Mouse (Mus musculus) midbrain, embryonic 12.5 days (tissue): ENCODE results near the gene Cabp4. TPM values are rescaled to one million over a fixed set of nuclear protein-coding genes. Genes with fewer than 3 reads are reported as not detected.

Experiments used
- ATAC-seq: fragments of 200-750 bp; cut with Nextera tagmentation; 2 replicates; pipeline ENCODE4 v1.8.0; 2017; ENCODE audit warnings: low read depth, moderate TSS enrichment, moderate library complexity; ENCODE audit not compliant: low FRiP score
- H3K27ac ChIP-seq: fragments of 300-500 bp; sonication (generic); replicated peaks from 2 replicates; pipeline ENCODE4 v1.5.1; 2016; ENCODE audit warnings: mild to moderate bottlenecking
- H3K27me3 ChIP-seq: fragments of 300-500 bp; sonication (generic); 2 replicates; pipeline ENCODE4 v1.6.1; 2016; ENCODE audit warnings: mild to moderate bottlenecking
- H3K36me3 ChIP-seq: fragments of 300-500 bp; sonication (generic); 2 replicates; pipeline ENCODE4 v1.6.1; 2016
- H3K4me1 ChIP-seq: fragments of 300-500 bp; sonication (generic); 2 replicates; pipeline ENCODE4 v1.6.1; 2016
- H3K4me2 ChIP-seq: fragments of 300-500 bp; sonication (generic); replicated peaks from 2 replicates; pipeline ENCODE4 v1.6.1; 2016; ENCODE audit warnings: mild to moderate bottlenecking, moderate library complexity
- H3K4me3 ChIP-seq: fragments of 300-500 bp; sonication (generic); 2 replicates; pipeline ENCODE4 v1.5.1; 2016; ENCODE audit warnings: mild to moderate bottlenecking
- H3K9ac ChIP-seq: fragments of 300-500 bp; sonication (generic); replicated peaks from 2 replicates; pipeline ENCODE4 v1.6.1; 2016; ENCODE audit warnings: mild to moderate bottlenecking, moderate library complexity
- H3K9me3 ChIP-seq: fragments of 300-500 bp; sonication (generic); 2 replicates; pipeline ENCODE4 v1.6.1; 2016; ENCODE audit warnings: mild to moderate bottlenecking
- WGBS: fragments of 180-500 bp; shearing (Covaris S2); methylation state at CpG from one replicate; pipeline ENCODE4 v1.1.7; 2016; 5-methylcytosine and 5-hydroxymethylcytosine counted together
- polyA plus RNA-seq: library from polyadenylated mRNA; unstranded; fragments of >200 nt; fragmentation: Nextera tagmentation; extraction: Ambion mirVana; gene quantifications from 2 replicates; pipeline ENCODE4 v1.2.1, GENCODE M21; 2016

Gene Cabp4
- polyA plus RNA-seq, 1 experiment from 2014 or later = 0.14 TPM

DNA sequence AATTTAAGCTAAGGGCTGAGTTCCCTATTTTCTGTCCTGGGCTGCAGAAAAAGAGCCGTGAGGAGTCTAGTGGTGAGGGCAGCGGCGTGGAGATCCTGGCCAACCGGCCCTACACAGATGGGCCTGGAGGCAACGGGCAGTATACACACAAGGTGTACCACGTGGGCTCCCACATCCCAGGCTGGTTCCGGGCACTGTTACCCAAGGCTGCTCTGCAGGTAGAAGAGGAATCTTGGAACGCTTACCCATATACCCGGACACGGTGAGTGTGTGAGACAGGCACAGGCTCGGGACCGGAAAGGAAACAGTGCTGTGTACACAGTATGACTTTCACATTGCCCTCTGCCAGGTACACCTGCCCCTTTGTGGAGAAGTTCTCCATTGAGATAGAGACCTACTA, 41.2 kb downstream of the Cabp4 start:
- no peak overlapping the region for H3K4me2 ChIP-seq
- H3K27me3 ChIP-seq = peaks cover 46% of the 10 kb centered on the region
- H3K4me3 ChIP-seq = no peak overlapping the region
- no peak for ATAC-seq
- H3K36me3 ChIP-seq = 0 out of 2 replicates have a peak, but pooled peaks cover 7% of the 10 kb centered on the region
- H3K9me3 ChIP-seq = no peaks in the 10 kb centered on the region
- WGBS = 94% methylated on average over 12 of the region's 12 CpGs
- peaks cover 43% of the 10 kb centered on the region for H3K4me1 ChIP-seq
- no peak overlapping the region for H3K9ac ChIP-seq
- no peak overlapping the region for H3K27ac ChIP-seq

DNA sequence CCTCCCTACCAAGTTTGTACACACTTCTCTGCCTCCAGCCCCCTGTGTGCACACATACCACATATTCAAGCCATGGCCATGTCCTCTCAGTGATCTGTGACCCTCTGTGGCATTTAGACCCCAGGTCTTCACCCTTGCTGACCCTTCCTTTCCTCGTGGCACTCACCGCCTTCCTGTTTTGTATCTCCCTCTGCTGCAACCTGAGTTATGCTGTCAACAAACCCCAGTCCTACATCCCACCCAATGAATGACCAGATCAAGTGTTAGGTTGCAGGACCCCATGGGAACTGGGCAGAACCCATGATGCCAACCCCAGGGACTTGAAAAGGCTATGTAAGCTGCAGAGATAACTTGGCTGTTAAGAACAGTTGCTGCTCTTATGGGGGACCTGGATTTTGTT, 41.8 kb downstream of the Cabp4 start:
- WGBS = 88% methylated on average over 2 of the region's 2 CpGs

DNA sequence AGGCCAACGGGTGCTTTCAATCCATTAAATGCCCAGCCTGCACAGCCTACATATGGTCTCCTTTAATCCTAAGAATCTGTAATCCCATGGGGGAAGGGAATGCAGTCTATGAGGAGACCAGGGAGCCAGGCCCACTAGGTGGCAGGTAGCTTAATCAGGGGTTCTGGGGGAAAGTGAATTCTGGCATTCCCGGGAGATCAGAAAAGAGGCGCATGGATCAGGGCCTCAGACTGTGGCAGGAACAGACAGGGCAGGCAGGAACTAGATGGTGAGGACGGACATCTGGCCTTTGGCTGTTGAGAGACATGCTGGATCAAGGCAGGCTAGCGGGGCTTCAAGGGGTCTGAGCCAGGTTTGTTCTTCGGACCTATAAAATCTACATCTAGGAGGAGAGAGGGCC, 42.4 kb downstream of the Cabp4 start:
- H3K9me3 ChIP-seq = no peaks in the 10 kb centered on the region
- H3K36me3 ChIP-seq = 0 out of 2 replicates have a peak, but pooled peaks cover 7% of the 10 kb centered on the region
- H3K27ac ChIP-seq = no peak overlapping the region
- H3K4me1 ChIP-seq = peaks cover 48% of the 10 kb centered on the region
- WGBS = 41% methylated on average over 6 of the region's 6 CpGs
- ATAC-seq = no peak
- peak overlapping the region; percentile 65 for H3K9ac ChIP-seq
- H3K27me3 ChIP-seq = peaks cover 46% of the 10 kb centered on the region
- peak overlapping the region; percentile 78 for H3K4me2 ChIP-seq
- peak overlapping the region; percentile 55 for H3K4me3 ChIP-seq

More for the DNA sequence above, 41.8 kb downstream of the Cabp4 start:
- no peak overlapping the region for H3K27ac ChIP-seq
- 0 out of 2 replicates have a peak, but pooled peaks cover 7% of the 10 kb centered on the region for H3K36me3 ChIP-seq
- H3K4me1 ChIP-seq = peaks cover 47% of the 10 kb centered on the region
- ATAC-seq = no peak
- H3K9ac ChIP-seq = no peak overlapping the region
- H3K9me3 ChIP-seq = no peaks in the 10 kb centered on the region
- peak overlapping the region; percentile 78; the same call in 1 of the 2 replicates for H3K4me2 ChIP-seq
- peaks cover 46% of the 10 kb centered on the region for H3K27me3 ChIP-seq
- no peak overlapping the region; the same call in 1 of the 2 replicates for H3K4me3 ChIP-seq

DNA sequence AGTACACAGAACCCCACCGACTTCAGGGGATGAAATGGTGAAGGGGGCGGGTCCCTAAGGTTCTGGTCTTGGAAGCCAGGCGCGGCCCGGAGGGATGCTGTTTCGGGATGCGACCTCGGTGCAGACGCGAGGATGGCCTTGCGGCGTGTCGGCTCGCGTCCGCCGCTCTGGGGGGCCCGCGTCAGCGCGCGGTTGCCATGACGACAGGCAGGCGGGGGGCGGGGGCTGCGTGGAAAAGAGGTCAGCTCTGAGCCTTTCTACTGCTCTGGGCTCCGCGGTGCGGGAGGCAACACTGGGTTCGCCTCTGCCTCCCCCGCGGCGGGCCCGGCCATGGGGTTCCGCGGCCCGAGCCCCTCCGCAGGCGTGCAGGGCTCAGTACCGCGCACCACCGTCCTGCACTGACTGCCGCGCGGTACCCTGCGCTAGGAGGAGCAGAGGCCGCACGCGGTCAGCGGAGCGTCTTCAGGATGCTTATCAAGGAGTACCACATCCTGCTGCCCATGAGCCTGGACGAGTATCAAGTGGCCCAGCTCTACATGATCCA, 43.0 kb downstream of the Cabp4 start:
- peak; percentile 17; the same call in 1 of the 2 replicates for ATAC-seq
- peak overlapping the region; percentile 78 for H3K4me2 ChIP-seq
- WGBS = under 1% methylated on average over 52 of the region's 52 CpGs
- H3K27me3 ChIP-seq = peaks cover 46% of the 10 kb centered on the region
- no peaks in the 10 kb centered on the region for H3K9me3 ChIP-seq
- H3K36me3 ChIP-seq = 0 out of 2 replicates have a peak, but pooled peaks cover 7% of the 10 kb centered on the region
- peak overlapping the region; percentile 65 for H3K9ac ChIP-seq
- H3K4me3 ChIP-seq = peak overlapping the region; percentile 55
- peak overlapping the region; percentile 52; the same call in 1 of the 2 replicates for H3K27ac ChIP-seq
- peaks cover 55% of the 10 kb centered on the region for H3K4me1 ChIP-seq

DNA sequence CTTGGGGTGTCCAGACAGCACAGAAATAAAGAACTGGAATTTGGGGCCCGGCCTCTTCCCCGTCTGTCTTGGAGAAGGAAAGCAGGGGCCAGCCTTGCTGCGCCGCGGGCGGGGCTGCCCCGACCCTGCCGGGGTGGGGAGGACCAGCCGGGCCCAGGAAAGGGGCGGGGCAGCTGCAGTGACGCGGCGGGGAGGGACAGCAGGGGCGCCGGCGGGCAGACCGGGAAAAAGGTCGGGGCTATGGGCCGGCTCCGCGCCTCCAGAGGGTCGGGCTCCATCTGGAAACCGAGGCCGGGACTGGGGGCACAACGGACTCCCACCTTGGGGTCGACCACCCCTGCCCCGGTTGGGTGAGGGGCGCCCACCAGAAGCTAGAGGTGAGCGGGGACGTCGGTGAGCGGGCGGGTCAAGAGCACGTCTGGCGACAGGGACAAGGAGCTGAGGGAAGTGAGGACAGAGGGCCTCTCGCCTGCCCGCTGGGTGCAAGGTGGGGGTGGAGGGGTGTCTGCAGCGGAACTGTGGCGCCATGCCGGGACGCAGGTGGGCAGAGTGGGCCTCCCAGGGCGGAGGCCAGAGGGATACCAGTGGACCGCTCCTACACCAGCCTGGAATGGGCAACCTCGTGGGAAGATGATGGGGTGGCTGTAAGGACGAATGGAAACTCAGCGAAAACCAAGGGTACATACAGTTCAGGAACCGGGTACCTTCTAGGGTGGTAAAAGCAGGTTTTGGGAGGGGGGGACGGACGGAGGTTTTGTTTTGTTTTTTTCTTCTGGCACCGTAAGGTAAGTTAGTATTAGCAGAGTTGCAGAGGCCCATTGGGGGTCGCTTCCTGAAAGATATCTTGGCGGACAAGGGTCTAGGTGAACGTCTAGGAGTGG, 43.8 kb downstream of the Cabp4 start, which contains the start of gene Pitpnm1:
Pitpnm1 (plus strand) TSS at position 162 of the 881 bp plus-strand sequence.
- H3K27ac ChIP-seq = peak within 1 kb of the TSS; percentile 52; the same call in 1 of the 2 replicates
- H3K36me3 ChIP-seq = 0 out of 2 replicates have a peak, but pooled peaks cover 7% of the 10 kb centered on the region
- H3K4me2 ChIP-seq = peak within 1 kb of the TSS; percentile 78
- H3K9ac ChIP-seq = peak within 1 kb of the TSS; percentile 65
- H3K27me3 ChIP-seq = peaks cover 46% of the 10 kb centered on the region
- H3K4me3 ChIP-seq = peak within 1 kb of the TSS; percentile 55
- WGBS = 2% methylated on average over 52 of the region's 53 CpGs
- peaks cover 55% of the 10 kb centered on the region for H3K4me1 ChIP-seq
- no peak for ATAC-seq
- no peaks in the 10 kb centered on the region for H3K9me3 ChIP-seq

DNA sequence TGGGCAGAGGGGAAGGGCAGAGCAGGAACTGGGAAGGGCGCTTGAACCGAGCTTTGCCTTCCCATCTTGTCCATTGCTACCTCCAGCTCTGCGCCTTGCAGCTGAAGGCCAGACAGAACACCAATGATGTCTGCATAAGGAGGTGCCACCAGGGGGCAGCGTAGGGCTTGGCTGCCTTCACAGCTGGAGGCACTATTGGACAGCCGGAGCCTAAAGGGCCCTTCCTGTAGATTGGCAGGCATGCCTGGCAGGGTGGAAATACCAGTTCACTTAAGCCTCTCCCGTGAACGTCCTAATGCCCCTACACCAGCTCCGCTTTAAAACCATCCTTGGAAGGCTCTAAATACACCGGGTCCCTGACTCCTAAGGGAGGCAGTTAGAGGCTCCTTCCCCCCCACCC, 44.8 kb downstream of the Cabp4 start:
- no peak overlapping the region for H3K4me3 ChIP-seq
- H3K27ac ChIP-seq = no peak overlapping the region
- H3K9ac ChIP-seq = no peak overlapping the region
- WGBS = 11% methylated on average over 9 of the region's 9 CpGs
- peaks cover 55% of the 10 kb centered on the region for H3K4me1 ChIP-seq
- H3K36me3 ChIP-seq = no peaks in the 10 kb centered on the region
- peaks cover 46% of the 10 kb centered on the region for H3K27me3 ChIP-seq
- ATAC-seq = no peak
- H3K4me2 ChIP-seq = peak overlapping the region; percentile 78; the same call in 1 of the 2 replicates
- H3K9me3 ChIP-seq = no peaks in the 10 kb centered on the region

DNA sequence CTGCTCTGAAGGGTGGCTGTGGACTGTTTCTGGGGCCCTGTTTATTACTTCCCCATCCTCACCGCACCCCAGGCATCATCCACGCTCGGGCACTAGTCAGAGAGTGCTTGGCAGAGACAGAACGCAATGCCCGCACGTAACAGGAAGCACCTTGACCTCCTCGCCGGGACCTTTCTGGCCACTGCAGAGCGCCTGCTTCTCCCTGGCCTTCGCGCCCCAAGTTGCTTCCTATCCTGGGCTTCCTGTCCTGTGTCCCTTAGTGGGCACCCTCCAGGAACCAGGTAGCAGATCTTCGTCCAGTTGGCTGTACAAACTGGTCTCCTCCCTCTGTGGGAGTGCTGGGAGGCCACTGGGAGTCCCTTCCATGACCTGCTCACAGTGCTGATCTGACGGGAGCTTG, 45.4 kb downstream of the Cabp4 start:
- Histone ChIP-seq H3K9ac (0 out of 2 replicates have a peak overlapping the region, but pooled peaks have one; percentile 56), H3K9me3 (no peaks in the 10 kb centered on the region), H3K4me3 (no peak overlapping the region), H3K27ac (no peak overlapping the region), H3K4me2 (no peak overlapping the region), H3K36me3 (no peaks in the 10 kb centered on the region), H3K4me1 (peaks cover 55% of the 10 kb centered on the region), H3K27me3 (peaks cover 42% of the 10 kb centered on the region)
- 94% methylated on average over 13 of the region's 13 CpGs for WGBS
- ATAC-seq = no peak

DNA sequence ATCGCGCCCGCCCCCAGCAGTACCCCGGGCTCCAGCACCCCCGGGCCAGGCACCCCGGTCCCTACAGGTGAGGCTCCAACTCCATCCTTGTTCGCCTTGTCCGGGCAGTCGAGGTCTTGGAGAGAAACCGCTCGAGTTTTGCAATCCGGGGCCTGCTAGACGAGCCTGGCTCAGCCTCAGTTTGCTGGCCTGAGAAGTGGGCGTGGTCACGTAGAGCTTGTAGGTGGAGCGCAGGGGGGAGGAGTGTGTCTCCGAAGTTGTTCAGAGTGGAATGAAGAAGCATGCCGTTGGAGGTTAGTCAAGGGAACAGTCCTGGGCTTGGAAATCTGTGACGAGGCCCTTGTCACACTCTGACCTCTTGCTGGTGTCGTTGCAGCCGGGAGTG, 46.4 kb downstream of the Cabp4 start:
- Histone ChIP-seq H3K4me3 (peak overlapping the region; percentile 64), H3K36me3 (no peaks in the 10 kb centered on the region), H3K9ac (peak overlapping the region; percentile 56), H3K4me2 (peak overlapping the region; percentile 59), H3K27me3 (peaks cover 32% of the 10 kb centered on the region), H3K9me3 (no peaks in the 10 kb centered on the region), H3K4me1 (peaks cover 55% of the 10 kb centered on the region), H3K27ac (peak overlapping the region; percentile 68)
- ATAC-seq = no peak
- 1% methylated on average over 21 of the region's 21 CpGs for WGBS

DNA sequence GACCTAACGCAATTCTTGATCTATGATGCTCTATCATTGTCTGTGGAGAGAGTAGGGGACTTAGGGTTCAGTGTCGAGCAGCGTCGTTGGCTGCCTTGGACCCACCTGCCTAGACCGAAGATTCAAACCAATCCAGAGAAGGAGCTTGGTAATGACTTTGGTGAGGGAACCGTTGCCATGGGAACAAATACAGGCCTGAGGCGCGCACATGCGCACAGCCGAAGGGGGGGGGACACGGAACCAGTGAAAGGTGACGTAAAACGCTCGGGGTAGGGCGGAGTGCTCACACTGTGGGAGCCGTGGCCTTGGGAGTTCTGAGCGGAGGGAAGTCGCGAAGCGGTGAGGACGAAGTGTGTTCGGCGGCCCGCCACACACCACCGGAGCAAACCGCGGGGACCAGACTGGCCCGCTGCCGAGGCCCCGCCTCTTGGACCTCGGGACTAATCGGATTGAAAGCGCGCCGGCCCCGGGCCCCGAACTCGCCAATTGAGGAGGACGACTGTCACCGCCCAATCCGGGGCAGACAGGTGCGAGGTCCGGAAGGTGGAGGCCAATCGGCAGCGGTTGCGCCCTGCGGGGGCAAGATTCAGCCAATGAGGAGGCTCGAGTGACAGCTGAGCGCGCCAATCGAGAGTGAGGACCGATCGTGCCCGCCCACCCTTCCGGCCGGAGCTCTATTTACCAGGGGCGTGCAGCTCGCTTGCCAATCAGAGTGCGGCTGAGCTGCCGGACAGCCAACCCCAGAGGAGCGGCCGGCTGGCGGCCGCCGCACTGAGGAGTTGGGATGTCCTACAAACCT, 47.0 kb downstream of the Cabp4 start, which contains the start of gene Cdk2ap2:
Cdk2ap2 (plus strand) TSS at position 541 of the 799 bp plus-strand sequence.
- peak within 1 kb of the TSS; percentile 59 for H3K4me2 ChIP-seq
- peak; percentile 93 for ATAC-seq
- H3K27ac ChIP-seq = peak within 1 kb of the TSS; percentile 89
- H3K4me3 ChIP-seq = peak within 1 kb of the TSS; percentile 64
- H3K36me3 ChIP-seq = no peaks in the 10 kb centered on the region
- H3K9ac ChIP-seq = peak within 1 kb of the TSS; percentile 56
- under 1% methylated on average over 65 of the region's 65 CpGs for WGBS
- peaks cover 54% of the 10 kb centered on the region for H3K4me1 ChIP-seq
- H3K9me3 ChIP-seq = no peaks in the 10 kb centered on the region
- H3K27me3 ChIP-seq = peaks cover 26% of the 10 kb centered on the region

DNA sequence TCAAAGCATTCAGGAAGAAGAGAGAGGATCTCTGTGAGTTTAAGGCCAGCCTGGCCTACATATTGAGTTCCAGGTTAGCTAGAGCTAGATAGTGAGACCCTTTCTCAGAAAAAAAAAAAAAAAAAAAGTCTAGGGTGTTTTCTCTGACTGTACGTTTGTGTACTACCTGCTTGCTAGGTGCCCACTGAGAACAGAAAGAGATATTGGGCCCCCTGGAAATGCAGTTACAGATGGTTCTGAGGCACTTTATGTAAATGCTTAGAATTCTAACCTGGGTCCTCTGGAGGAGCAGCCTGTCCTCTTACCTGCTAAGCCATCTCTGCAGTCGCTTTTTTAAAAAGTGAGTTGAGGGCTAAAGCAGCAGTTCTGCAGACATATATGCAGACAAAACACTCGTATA, 48.0 kb downstream of the Cabp4 start:
- no peaks in the 10 kb centered on the region for H3K36me3 ChIP-seq
- ATAC-seq = no peak
- no peak overlapping the region for H3K4me3 ChIP-seq
- peaks cover 16% of the 10 kb centered on the region for H3K27me3 ChIP-seq
- H3K27ac ChIP-seq = no peak overlapping the region
- WGBS = 68% methylated on average over 3 of the region's 3 CpGs
- no peaks in the 10 kb centered on the region for H3K9me3 ChIP-seq
- no peak overlapping the region for H3K4me2 ChIP-seq
- H3K9ac ChIP-seq = no peak overlapping the region
- H3K4me1 ChIP-seq = peaks cover 43% of the 10 kb centered on the region

DNA sequence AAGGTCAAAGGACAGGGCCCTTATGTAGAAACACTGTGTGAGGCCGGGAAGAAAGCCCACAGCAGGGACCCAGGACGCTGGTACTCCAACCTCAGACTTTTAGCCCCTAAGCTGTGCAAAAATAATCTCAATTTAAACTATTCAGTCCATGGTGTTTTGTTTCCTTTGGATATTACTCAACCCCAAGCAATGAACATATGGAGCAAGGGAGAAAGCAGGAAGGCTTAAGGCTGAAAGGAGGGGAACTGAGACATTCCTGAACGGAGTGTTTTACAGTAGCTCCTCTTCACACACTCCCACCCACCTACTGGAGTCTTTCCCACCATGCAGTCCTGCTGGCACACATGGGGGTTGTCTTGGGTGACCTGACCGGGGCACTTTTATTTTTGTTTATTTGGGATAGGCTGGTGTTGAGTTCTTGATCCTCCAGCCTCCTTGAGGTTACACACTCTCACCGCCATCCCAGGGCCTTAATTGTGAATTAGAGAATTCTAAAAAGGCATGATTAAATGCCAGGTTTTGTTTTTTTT, 49.0 kb downstream of the Cabp4 start:
- WGBS = 82% methylated on average over 5 of the region's 5 CpGs
- no peak for ATAC-seq
- Histone ChIP-seq H3K27me3 (peaks cover 11% of the 10 kb centered on the region), H3K9me3 (no peaks in the 10 kb centered on the region), H3K4me1 (peaks cover 34% of the 10 kb centered on the region), H3K27ac (no peak overlapping the region), H3K36me3 (no peaks in the 10 kb centered on the region), H3K4me2 (no peak overlapping the region), H3K9ac (no peak overlapping the region), H3K4me3 (no peak overlapping the region)
